Mouse (Mus musculus) 3T3-L1 (cell line): ENCODE results near the gene Zfp93.
A peak's percentile ranks its signal among the peaks of the same experiment; 100 is the strongest.

Experiments
- DNase-seq: peaks from one replicate; pipeline ENCODE4 v3.0.0-alpha.2; 2015; ENCODE audit warnings: low read depth, low spot score

The Zfp93 gene

GRCm38 (mm10) chr7:24291387-24292090, 21.3 kb downstream of the Zfp93 start:
- DNase-seq: no peak

- no peak for DNase-seq
Observed at GRCm38 (mm10) chr7:24293061-24293851, 23.0 kb downstream of the Zfp93 start.

DNA sequence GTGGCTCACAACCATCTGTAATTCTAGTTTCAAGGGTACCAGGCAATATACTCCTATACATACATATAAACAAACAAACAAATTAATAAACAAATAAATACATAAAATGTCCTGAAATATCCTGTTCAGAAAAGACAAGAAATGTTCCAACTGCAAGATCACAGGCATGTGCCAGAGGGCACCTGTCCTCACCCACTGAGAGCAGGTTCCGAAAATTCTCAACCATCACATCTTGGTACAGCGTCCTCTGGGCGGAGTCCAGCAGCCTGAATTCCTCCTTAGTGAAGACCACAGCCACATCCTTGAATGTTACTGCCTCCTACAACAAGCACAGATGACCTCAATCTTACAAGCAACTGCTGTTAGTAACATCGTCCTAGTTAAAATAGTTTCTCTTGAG, 24.5 kb downstream of the Zfp93 start:
- no peak for DNase-seq

DNA sequence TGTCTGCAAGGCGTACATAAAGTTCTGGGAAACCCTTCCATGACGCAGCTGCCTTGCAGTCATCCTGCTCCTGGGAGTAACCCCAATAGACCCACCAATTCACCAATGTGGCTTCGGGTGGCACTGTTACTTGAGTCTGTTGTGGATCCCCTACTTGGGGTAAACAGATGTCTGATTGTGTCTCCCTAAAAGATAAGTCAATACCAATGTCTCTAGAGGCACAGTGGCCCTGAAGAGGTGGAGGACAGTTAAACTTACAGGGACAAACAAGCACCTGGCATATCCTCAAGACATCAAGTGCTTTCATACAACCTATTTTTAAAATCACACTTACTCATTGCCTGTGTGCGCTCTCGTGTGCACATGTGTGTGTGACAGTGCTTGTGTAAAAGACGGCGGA, 25.2 kb downstream of the Zfp93 start:
- DNase-seq: no peak

DNA sequence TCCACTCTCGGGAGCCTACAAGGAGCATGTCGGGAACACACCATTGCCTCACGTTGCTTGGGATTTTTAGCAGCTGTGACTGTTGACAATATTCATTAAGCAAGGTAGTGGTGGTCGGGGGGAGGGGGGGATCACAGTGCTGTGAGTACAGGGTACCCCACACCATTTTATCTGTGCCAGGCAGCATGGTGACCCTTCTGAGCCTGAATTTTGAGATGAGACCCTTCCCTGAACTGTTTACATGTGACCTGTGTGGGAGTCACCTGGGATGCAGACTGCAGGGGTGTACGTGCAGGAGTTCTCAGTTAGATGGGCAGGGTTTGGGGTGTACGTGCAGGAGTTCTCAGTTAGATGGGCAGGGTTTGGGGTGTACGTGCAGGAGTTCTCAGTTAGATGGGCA, 26.2 kb downstream of the Zfp93 start:
- DNase-seq: no peak

DNA sequence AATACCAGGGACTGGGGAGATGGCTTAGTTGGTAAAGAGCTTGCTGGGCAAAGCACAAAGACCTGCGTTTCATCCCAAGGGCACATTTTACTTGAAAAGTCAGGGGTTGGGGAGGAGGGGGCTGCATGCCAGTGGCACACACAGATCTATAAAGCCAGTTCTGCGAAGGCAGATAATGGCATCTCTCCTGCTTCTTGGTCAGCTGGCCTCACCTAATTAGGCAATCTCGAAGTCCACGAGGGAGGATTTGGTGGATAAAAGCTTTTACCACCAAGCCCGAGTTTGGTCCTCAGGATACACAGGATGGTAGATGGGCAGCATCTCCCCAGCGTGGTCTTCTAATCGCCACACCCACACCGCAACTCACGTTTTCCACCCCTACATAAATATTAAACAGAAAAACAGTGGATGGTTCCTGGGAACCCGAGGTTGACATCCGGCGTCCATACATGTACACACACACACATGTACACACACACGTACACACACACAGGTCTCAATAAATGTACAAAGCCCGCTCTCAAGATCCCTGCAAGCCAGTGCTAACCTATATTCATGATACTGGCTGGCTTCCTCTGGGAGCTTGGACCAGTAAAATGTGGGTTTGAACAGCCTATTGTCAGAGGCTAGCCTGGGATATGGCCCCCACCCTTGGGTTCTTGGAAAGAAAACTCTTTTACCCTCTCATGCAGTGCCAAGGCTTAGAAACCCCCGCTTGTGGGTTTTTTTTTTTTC, 27.3 kb downstream of the Zfp93 start:
- DNase-seq: no peak

GRCm38 (mm10) chr7:24298635-24298972, 28.4 kb downstream of the Zfp93 start:
- DNase-seq: no peak

DNA sequence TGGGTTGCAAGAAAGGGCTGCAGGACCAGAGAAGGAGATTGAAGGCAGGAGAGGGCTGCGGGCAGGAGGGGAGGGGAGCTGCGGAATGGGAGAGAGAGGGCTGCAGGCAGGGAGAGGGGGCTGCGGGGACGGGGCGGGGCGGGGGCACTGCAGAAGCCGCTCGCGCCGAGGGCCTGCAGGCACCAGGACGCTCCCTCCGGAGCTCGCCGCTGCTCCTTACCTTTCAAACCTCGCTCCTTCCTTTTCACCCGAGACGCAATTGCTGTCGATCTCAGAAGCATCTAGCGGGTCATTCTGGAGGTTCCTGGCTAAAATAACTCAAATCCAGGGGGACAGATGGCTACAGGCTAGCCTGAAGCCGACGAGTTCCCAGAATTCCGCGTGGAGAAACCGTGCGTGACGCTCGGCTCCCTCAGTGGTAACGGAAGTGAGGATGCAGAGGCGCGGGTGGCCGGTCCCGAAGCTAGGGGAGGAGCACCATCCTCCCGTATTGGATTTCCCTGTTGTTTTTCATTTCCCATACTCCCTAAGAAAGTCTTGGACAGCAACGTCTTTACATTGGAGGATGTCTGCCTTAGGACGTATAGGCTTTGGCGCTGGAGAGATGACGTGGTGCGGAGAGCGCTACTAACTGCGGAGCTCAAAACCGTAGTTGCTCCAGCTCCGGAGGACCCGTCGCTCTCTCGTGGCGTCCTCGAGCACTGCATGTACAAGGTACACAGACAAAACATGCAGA, 28.9 kb downstream of the Zfp93 start:
- DNase-seq: peak; percentile 91

DNA sequence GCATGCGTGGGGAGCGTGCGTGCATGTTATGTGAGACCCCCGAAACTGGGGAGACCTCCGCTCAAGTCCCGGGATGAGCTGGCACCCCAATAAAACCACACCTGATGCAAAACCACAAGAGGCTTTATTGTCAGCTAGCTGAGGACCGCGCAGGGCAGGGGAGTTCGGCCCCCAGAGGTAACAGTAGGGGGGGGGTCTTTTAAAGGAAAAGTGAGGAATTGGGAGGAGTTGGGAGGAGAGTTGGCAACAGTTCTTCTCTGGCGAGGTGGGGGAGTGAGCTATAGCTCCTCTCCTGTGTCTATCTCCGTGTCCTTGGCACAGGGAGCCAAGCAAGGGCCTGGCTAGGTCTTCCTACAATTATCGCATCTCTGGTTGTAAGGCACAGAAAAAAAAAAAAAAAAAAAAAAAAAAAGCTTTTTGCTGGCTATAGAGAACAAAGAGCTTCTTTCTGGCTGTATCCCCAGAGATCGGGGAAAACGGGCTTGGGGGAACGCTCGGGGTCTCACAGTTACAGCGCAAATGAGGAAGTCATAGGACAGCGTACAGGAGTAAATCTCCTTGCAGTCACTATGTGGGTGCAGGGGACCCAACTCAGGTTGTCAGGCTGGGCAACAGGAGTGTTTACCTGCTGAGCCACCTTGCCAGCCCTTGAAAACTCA, 29.7 kb downstream of the Zfp93 start:
- no peak for DNase-seq

DNA sequence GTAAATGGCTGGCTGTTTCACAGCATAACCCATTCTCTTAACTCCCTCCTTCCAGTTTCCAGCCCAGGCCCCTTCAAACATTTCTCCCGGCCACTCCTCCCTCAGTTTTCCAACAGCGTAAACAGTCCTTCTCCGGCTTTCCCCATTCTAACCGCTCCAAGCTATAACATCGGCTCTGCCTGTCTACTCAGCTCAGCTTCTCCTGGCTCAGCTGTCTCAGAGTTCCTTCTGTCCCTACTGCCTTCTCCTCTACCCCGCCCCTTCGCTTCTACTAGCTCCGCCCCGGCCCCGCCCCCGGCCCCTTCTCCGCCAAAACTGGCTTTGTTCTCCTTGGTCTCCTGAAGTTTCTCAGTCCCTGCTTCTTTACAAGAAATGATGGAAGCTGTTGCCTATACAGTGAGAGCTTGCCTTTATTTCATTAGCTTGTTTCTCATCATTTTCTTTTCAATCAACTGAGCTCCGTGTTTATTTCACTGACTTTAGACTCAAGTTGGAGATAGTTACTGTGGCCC, 30.6 kb downstream of the Zfp93 start, which contains the start of gene Zfp61:
Gene Zfp61 (minus strand): TSS at position 462 of the 512 bp plus-strand sequence.
- peak; percentile 46 for DNase-seq

DNA sequence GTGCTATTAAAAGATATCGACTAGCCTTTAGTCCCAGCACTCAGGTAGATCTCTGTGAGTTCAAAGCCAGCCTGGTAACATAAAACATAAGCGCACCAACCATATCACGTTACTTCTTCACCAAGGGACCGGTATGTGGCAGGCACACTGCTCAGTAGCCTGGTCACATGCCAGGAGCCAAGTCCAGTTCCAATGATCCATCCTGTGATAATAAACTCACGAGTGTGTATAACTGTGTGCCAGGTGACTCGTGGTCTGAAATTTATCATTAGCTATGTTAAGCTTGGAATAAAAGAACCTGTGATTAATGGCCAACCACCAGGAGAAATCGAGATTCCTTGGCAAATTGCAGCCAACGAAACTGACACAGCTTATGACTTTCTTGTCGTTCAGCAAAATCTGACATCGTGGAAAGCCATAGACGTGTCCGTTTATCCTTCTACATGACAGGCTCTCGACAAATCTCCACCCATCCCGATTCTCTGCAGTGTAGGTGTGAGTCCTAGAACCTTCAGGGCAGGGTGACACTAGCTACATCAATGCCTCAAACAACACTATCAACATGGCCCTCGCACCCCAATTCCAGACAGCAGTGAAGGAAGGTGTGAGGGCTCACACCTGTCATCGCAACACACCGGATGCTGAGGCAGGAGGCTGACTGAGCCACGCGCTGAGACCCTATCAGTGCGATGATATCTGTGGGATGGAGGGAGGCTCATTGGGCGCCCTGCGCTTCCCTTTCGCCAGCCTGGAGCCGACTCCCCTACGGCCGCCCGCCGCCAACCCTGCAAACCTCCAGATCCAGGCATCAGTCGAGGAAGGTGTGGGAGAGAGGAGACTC, 45.7 kb downstream of the Zfp93 start:
- peak; percentile 9 for DNase-seq

- DNase-seq: peak; percentile 92
Observed at GRCm38 (mm10) chr7:24316567-24317092, 46.4 kb downstream of the Zfp93 start, which contains the start of gene Zfp94. Gene Zfp94, minus strand, starts transcription at chr7:24316666.

DNA sequence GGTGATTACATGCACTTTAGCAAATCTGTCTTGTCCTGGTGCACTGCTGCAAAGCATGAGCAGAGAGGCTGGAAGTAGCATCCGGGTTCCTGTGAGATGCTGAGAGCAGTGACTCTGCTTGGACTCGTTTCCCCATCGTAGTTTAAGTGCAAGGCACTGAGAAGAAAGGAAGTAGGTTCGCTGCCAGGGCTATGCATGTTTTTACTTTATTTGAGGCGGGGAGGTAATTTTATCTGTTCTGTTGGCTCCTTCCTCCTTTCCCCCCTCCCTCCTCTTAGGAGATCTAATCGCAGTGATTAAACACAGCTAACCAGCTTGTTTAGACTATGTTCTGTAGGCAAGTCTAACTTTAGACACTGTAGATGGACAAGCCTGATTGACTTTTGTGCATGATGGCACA, 48.7 kb downstream of the Zfp93 start:
- no peak for DNase-seq

DNA sequence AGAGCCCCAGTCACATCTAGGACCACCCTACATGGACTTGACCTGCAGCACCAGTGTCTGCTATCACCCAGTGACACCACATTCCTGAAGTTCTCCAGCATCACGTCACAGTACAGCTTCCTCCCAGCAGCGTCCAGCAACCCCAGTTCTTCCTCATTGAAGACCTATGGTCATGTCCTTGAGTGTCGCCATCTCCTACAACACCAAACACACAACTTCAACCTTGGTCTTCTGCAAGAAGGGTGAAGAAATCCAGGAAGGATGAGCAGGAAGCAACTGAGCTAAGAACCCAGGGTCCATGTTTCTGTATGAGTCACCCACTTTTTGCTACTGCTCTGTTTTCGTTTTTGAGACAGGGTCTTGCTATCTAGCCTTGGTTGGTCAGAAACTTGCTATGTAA, 52.4 kb downstream of the Zfp93 start:
- DNase-seq: no peak

- no peak for DNase-seq
Observed at GRCm38 (mm10) chr7:24325197-24325596, 55.0 kb downstream of the Zfp93 start.

- DNase-seq: no peak
Observed at GRCm38 (mm10) chr7:24325675-24326128, 55.5 kb downstream of the Zfp93 start.

- no peak for DNase-seq
Observed at GRCm38 (mm10) chr7:24326273-24327135, 56.3 kb downstream of the Zfp93 start.
